Mouse (Mus musculus) gastrocnemius, adult 8-10 months (tissue): Measurements from ENCODE around the gene Rxfp4. TPM values are rescaled to one million over a fixed set of nuclear protein-coding genes. Genes with fewer than 3 reads are reported as not detected.

ENCODE experiments used
- DNase-seq, 2 experiments: peaks; one replicate each; pipeline ENCODE4 v3.0.0; 2022; ENCODE audit warnings: low spot score in 2 of 2
- total RNA-seq, 4 experiments: library from RNA; stranded (reverse); gene quantifications; 2 replicates each; pipeline ENCODE4 v1.2.4; 2022

Rxfp4 gene
- total RNA-seq = not detected

DNA sequence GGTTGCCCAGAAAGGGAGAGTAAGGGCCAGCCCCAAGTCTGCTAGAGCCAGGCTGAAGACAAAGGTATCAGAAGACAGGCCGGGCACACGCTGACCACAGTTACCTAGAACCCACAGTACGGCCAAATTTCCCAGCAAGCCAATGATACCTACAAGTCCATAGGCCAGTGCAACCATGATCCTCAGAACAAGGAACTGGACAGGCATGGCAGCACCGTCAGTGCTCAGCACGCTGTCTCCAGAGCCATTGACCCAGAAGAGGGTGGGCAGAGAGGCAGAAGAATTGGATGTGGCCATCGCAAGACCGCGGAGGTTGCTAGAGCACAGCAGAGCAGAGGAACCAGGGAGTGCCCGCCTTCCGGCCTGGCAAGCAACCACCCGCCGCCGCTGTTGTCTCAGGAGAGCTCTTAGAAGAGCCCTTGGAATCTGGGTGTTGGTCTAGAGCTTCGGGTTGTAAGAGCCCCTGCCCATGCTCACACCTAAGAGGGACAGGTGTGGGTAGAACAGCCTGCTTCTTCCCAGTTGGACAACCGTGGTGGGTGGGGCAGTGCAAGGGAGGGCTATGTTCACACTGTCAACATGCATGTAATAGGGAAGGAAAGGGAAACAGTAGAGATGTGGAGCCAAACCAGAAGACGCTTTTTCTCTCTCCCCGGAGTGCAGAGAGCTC lies at the start of gene Rxfp4:
Rxfp4 (minus strand) TSS at position 297 of the 670 bp plus-strand sequence.
- DNase-seq = no peak

DNA sequence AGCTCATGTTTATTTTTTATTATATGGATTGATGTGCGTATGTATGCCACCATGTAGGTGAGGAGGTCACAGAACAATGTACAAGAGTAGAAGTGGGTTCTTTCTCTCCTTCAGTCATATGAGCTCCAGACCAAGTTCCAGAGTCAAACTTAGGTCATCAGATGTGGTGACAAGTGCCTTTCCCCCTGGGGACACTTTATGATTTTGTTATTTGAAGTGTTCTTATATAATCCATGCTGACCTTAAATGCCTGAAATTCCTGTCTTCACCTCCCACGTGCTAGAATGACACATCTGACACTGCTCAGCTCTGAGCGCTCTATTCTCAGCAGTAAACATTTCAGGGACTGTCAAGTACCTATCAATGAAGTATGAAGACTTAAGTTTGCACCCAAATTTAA lies 48.3 kb upstream of the Rxfp4 start:
- no peak for DNase-seq

DNA sequence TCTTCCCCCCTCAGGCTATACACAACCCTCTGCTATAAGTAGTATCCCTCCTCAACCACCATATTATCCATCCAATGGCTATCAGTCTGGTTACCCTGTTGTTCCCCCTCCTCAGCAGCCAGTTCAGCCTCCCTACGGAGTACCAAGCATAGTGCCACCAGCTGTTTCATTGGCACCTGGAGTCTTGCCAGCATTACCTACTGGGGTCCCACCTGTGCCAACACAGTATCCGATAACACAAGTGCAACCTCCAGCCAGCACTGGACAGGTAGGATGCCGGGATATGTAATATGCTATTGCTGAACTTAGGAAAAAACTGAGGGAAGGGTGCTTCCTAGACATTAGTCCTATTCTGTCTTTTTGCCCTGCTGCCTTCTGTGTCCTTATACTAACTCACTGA lies 47.3 kb upstream of the Rxfp4 start:
- no peak for DNase-seq

DNA sequence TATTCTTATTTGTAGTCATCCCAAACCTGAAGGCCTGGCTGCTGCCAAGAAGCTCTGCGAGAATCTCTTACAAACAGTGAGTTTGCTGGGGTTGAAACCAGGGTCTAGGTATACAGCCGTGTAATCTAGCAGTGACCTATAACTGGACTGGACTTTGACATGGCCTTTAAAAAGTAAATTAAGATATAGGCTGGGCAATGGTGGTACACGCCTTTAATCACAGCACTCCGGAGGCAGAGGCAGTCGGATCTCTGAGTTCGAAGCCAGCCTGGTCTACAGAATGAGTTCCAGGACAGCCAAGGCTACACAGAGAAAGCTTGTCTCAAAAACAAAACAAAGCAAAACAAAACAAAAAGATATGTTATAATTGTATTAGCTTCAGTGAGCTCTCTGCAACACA lies 45.9 kb upstream of the Rxfp4 start:
- no peak for DNase-seq

DNA sequence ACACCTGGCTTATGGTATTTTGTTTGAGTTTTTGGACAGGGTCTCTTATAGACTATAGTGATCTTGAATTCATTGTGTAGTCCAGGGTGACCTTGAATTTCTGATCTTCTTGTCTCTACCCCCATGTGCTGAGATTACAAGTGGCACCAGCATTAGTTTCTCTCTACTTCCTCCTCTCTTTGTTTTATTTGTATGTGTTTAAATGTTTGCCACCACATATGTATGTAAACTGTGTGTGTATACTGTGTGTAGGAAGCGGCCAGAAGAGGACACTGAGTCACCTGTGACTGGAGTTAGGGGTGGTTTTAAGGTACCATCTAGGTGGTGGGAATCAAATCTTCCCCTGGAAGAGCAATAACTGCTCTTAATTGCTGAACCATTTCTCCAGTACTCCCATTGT lies 45.1 kb upstream of the Rxfp4 start:
- no peak for DNase-seq

DNA sequence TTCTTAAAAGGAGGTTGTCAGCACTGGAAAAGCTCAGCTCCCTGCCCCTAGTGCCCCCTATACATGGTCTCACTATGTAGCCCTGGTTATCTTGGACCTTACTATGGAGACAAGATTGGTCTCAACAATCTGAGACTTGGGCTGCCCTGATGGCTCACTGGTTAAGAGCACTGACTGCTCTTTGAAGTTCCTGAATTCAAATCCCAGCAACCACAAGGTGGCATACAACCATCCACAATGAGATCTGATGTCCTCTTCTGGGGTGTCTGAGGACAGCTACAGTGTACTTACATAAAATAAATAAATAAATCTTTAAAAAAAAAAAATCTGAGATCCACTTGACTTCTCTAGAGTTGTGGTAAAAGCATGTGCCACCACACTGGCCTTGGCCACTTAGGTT lies 42.6 kb upstream of the Rxfp4 start:
- no peak for DNase-seq

DNA sequence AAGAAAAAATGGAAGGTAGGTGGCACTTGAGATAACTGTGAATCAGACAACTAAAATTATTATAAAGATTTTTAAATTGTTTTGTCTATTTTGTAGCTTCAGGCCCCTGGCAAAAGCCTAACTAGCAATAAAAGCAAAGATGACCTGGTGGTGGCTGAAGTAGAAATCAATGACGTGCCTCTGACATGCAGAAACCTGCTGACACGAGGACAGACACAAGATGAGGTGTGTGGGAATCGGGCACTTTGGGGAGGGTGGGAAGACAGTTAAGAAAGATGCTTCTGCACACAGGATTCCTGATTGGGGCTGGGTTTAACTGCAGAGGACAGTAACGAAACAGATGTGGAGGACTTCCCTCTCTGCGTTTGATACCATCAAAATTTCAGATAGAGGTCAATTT lies 36.1 kb upstream of the Rxfp4 start:
- DNase-seq = no peak

DNA sequence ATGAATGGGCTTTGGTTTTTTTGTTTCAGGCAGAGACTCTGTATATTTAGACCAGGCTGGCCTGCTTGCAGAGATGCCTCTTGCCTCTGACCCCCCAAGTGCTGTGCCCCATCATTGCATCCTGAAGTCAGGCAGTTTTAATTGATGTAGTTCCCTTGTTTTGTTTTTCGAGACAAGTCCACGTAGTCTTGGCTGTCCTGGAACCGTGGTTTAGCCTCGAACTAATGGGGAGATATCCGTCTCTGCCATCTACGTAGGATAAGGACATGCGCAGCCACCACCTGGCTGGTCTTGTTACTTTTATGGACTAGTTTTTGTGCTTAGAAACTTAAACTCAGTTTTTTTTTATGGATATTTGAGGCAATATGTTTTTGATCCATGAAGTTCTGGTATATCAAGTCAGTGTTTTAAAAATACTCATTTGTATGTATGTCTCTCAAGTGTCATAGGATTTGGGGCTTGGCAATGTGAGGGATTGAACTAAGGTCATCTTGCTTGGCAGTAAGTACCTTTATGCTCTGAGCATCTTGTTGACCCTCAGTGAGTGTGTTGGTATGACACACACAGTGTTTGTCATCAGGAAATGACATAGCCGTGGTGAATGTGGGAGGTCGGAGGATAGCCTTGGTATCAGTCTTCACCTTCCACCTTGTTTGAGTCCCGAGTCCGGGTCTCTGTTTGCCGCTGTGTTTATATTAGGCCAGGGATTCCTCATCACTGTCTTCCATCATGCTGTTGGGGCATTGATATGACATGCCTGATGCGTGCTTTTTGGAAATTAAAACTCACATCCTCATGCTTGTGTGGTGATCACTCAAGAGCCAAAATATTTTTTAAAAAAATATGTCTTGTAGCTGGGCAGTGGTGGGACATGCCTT lies 34.0 kb upstream of the Rxfp4 start:
- no peak for DNase-seq

DNA sequence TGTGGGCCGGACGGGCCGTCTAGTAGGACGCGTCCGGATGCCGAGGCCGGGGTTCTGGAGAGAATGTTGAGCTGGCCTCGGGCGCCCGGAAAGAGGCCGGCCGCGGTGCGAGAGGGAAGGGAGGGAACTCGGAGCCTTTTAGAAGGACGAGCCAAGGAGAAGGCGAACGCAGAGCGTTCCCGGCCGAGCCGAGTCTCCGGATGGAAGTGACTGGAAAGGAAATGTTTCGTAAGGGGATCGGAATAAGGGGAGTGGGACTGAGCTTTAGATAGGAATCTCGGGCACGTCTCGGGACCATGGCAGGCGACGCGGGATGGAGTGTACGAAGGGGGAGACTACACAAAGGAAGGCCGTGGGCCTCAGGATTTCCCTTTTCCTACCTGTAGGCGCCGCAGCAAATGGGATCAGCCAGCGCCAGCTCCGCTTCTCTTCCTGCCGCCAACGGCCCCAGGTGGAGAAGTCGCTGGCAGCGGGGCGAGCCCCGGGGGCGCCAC lies 33.1 kb upstream of the Rxfp4 start:
- peak in 1 of 2 experiments; percentile 9 for DNase-seq

DNA sequence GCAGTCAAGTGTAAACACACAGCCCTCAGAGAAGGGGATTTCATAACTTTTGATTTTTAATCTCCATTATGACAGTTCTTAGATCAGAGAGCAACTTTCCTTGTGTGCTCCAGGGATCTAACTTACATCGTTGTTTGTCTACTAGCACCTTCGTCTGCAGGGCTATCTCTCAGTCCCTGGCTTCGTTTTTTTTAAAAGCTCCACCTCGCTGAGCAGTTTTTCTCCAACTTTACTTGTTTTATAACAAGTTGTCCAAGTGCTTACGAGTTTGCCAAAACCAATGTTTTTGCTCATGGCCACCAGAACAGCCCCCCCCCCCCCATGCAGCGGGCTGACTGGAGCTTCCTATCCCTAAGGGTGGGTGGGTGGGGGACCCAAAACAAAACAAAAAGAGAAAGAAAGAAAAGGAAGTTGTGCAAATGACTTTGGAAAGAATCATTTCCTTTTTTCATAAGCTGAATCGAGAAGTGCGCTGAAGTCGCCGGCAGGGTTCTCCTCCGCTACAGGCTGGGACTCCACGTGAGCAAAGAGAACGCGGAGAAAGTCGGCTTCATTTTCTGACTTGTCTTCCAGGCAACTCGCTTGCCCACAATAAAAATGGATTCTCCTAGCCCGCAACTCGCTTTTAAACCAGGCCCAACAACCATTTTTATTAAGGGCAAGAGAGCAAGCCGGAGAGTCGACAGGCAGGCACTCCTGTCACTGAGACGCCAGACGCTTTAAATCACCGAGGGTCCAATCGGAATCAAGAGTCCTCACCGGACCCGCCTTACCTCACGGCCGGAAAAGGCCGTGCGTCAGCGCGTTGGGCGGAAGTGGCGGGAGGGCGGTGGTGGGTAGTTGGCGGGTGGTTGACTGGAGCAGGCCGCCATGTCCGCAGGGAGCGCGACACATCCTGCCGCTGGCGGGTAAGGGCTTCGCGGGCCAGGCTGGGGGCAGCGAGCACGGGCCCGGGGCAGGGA lies 32.3 kb upstream of the Rxfp4 start, which contains the start of gene Khdc4:
Khdc4 (plus strand) TSS at position 824 of the 962 bp plus-strand sequence.
- peak; percentile 93 to 96 for DNase-seq

DNA sequence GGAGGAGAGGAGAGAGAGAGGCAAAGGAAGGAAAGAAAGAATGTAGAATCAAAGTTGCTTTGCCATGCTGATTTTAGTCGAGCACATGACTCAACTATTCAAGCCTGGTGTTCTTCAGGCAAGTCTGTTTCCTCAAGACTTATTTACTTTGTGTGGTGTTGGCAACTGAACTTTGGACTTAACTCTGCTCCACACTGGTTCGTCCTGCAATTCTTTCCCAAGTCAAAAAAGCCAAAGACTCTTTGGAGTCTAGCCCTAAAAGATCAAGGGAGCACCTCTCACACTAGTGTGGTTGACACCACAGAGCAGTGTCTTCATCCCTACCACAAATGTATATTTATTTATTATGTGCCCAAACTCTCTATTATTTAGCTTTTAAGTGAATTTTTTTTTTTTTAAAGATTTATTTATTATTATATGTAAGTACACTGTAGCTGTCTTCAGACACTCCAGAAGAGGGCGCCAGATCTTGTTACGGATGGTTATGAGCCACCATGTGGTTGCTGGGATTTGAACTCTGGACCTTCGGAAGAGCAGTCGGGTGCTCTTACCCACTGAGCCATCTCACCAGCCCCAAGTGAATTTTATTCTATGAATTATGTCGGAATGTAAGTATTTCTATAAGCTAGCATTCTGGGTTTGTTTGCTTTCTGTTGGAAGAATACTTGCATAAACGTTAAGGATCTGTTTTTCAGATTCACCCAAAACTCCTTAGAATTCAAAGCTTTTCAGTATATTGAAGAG lies 31.5 kb upstream of the Rxfp4 start:
- DNase-seq = no peak

DNA sequence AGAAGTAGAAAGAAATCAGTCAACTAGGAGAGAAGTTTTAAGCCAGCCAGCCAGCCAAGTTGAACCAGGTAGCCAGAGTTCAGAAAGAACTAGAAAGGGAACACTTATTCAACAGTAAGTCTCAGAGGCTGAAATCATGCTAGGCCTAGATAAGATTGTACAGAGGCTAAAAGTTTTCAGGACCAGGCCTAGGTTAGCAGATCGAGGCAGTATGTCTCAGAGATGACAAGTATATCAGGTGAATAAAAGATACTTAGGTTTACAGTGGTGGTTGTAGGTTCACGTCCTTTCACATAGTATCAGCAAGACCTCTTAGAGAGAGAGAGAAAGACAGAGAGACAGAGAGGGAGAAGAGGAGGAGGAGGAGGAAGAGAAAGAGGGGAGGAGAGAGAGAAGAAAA lies 30.9 kb upstream of the Rxfp4 start:
- no peak for DNase-seq

DNA sequence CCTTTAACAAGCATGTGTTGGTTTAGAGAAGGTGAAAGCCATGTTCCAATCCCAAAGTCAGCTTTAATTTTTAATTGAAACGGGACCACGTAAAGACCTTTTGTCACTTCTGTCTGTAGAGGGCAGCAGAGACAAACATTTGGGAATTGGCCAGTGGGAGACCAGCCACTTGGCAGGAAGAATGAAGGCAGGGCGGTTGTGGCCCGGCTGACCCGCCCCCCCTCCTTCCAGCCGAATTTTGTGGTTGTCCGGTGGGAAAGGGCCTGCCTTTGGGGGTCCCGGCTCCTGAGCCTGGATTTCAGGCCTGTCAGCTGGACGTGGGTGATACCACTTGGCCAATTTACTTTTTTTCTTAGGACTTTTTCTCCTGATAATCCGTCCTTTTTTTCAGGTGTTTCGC lies 24.5 kb upstream of the Rxfp4 start:
- DNase-seq = peak; percentile 24 to 52

DNA sequence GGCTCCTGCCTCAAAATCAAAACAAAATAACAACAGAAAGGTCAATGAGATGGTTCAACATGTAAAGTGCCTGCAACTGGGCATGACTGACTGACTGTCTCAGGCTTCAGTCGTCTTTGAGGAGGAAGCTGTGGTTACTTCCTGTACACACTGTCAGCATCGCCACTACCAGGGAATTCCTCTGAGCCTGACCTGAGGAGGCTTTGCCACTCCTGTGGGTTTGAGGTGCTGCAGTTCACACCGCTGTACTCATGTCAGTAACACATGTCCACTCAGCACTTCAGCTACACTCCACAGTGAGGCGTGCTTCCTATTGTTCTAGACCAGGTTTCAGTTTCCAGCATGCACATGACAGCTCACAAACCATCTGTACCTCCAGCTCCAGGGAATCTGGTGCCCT lies 11.2 kb upstream of the Rxfp4 start:
- DNase-seq = no peak

DNA sequence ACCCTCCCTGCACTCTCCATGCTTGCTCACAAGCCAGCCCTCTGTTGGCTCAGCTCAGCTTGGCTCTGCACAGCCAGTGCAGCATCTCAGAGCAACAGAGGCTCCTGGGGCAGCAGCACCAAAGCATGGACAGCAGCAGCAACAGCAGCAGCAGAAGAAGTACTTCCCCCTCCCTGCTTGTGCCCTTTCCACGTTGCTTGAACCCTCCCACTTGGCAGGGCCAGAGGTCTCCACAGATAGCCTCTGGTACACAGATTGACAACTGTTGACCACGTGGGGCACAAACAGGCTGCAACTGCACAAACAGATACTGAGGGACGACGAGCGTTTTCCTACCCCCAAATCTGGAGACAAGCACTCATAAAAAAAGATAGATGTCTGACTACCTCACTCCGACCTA lies 6.9 kb upstream of the Rxfp4 start:
- no peak for DNase-seq

DNA sequence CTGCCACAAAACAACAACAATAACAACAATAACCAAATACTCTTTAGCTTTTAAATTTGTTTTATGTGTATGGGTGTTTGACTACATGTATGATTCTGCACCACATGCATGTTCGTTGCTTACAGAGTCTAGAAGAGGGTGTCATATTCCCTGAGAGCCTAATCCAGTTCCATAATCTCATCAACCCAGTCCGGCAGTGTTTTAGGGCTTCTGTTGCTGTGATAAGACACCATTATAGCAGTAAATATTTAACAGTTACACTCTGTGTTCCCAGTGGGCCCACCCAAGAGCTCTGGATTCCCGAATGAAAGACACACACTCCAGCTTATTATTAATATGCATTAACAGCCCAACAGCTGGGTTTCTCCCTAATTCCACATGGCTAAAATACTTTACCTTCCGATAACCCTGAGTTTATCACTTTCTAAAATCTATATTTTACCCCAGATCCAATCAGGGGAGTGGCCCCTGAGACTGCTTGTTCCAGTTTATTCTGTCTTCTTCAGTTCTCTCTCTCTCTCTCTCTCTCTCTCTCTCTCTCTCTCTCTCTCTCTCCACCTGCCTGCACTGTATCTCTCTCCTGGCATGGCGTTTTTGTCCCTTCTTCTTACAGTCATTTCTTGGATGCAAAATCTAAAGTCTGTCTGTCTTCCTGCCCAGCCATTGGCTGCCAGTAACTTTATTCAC lies 5.6 kb upstream of the Rxfp4 start:
- no peak for DNase-seq

DNA sequence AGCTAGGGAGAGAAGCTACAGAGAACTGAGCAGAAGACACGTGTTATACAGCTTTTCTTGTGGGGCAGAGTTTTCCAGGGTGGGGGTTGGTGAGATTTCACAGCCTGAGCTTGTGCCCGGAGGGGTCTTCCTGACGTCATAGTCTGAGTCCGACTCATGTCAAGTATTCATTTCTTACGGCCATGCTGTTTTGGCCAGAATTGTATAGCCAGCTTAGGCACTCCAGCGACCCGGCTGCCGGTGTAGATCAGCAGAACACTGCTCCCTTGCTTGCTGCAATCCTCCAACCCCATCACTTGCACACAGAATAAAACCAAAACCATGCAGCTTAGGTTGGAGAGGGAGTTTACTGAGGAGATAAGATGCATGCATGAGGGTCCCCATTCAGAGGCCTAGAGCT lies 2.7 kb upstream of the Rxfp4 start:
- DNase-seq = no peak

DNA sequence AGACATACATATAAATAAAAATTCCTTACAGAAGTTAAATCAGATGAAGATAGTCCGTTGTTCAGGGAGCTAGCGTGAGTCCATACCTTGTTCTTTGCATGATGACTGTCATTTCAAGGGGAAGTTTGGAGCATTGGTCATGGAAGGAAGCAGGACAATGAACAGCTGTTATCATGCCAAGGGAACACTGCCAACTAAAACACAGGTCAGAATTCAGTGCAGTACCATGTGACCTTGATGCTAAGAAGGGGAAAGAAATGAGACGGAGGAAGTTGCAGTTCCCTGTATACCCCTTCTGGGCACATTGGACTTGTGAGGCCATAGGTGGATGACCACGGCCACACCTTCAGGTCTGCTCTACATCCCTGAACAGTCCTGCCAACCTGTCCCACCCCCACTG lies 1.7 kb upstream of the Rxfp4 start:
- no peak for DNase-seq

DNA sequence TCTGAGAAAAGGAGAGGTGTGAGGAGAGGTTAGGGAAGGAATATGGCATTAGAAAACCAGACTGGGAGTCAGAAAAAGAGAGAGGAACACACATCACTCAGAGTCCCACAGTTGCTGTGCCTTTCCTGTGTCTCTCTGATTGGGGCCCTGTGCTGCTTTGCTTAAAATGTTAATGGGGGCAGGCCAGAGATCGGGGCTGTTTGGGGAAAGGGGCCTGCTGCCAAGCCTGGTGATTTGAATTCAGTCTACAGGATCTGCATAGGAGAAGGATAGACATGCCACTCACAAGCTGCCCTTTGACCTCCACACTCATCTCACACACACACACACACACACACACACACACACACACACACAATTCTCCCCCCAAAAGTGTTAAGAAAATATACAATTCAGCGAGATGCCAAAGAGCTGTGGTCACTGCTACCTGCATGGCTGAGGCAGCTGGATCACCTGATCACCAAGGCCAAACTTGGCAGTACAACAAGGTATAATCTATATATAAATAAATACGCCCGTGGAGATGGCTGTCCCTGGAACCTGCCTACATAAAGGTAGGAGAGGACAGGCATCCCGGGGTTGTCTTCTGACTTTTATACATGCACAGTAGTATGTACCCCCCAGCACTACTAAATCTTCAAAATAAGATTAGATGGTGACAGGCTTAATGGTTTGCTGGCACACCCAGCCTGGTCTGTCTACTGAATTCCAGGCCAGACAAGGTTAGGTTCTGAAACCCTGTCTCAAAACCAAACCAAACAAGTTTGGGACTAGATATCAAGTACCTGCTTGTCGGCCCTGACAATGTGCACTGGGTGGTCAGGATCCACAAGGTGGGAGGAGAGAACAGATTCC lies 801 bp upstream of the Rxfp4 start:
- no peak for DNase-seq
